Mouse (Mus musculus) lung, postnatal 0 days (tissue): ENCODE data around the gene Gli2.

Experiments
- CTCF ChIP-seq: IDR thresholded peaks from 2 replicates; pipeline ENCODE4 v1.5.1; 2016; ENCODE audit warnings: antibody characterized with exemption, mild to moderate bottlenecking
- EP300 ChIP-seq: IDR thresholded peaks from 2 replicates; pipeline ENCODE4 v1.6.1; 2016; ENCODE audit warnings: antibody characterized with exemption, mild to moderate bottlenecking, control low read depth

- no peak for TF ChIP-seq CTCF
- TF ChIP-seq EP300, result no peak
These were observed 1.4 kb downstream of the Gli2 start for GRCm38 (mm10) chr1:119051938-119052551.
